Mouse (Mus musculus) cerebellum, adult 2 months (tissue): Measurements from ENCODE around the gene BC030867. TPM values are rescaled to one million over a fixed set of nuclear protein-coding genes. Genes with fewer than 3 reads are reported as not detected.

Experiments used
- DNase-seq, 2 experiments: peaks; one replicate each; pipeline ENCODE4 v3.0.0; 2021
- H3K27ac ChIP-seq: fragments of 200-500 bp; 2 replicates; pipeline ENCODE4 v1.5.1; 2012; ENCODE audit warnings: low read length, control low read depth, inconsistent platforms; ENCODE audit not compliant: insufficient read depth
- H3K27me3 ChIP-seq: fragments of 200-500 bp; 2 replicates; pipeline ENCODE4 v1.6.1; 2012; ENCODE audit warnings: inconsistent platforms, mild to moderate bottlenecking, low read length, moderate library complexity; ENCODE audit not compliant: control insufficient read depth, insufficient read depth
- H3K4me1 ChIP-seq: fragments of 200-500 bp; 2 replicates; pipeline ENCODE4 v1.6.1; 2011; ENCODE audit warnings: low read length; ENCODE audit not compliant: control insufficient read depth, insufficient read depth
- H3K4me3 ChIP-seq: fragments of 200-500 bp; replicated peaks from 2 replicates; pipeline ENCODE3; 2011; ENCODE audit warnings: mild to moderate bottlenecking, low read depth, low read length, control low read depth; ENCODE audit not compliant: insufficient read depth
- CTCF ChIP-seq: fragments of 200-500 bp; IDR thresholded peaks from 2 replicates; pipeline ENCODE4 v1.5.1; 2011; ENCODE audit warnings: low read depth, mild to moderate bottlenecking, control low read depth, low read length, moderate library complexity, borderline replicate concordance; ENCODE audit not compliant: insufficient read depth
- POLR2A ChIP-seq: fragments of 200-500 bp; IDR thresholded peaks from 2 replicates; pipeline ENCODE4 v1.6.1; 2011; ENCODE audit warnings: low read length, control low read depth, borderline replicate concordance; ENCODE audit not compliant: insufficient read depth
- WGBS: fragments of 180-500 bp; shearing (Covaris S2); methylation state at CpG from one replicate; pipeline ENCODE4 v1.1.7; 2018; 5-methylcytosine and 5-hydroxymethylcytosine counted together
- polyA plus RNA-seq: library from polyadenylated mRNA; depleted of rRNA; stranded (reverse); fragments of >200 nt; gene quantifications from 2 replicates; pipeline ENCODE4 v1.2.3, GENCODE M21; 2012

The BC030867 gene
- polyA plus RNA-seq, 1 experiment, result 2.2 TPM

- no peak for DNase-seq
- Histone ChIP-seq H3K4me1 (peaks cover 2% of the 10 kb centered on the region; the same call in 1 of the 2 replicates), H3K27me3 (no peaks in the 10 kb centered on the region), H3K27ac (no peak overlapping the region), H3K4me3 (no peak overlapping the region)
- TF ChIP-seq POLR2A (no peak), CTCF (peak; percentile 25; the same call in 1 of the 2 replicates)
- 91% methylated on average over 3 of the region's 3 CpGs for WGBS
Observed at GRCm38 (mm10) chr11:102258521-102258920, 9.8 kb downstream of the BC030867 start.

GRCm38 (mm10) chr11:102263211-102263610 lies 14.5 kb downstream of the BC030867 start:
- 40% methylated on average over 7 of the region's 7 CpGs for WGBS
- Histone ChIP-seq H3K27me3 (no peaks in the 10 kb centered on the region), H3K4me1 (peaks cover 18% of the 10 kb centered on the region), H3K4me3 (no peak overlapping the region), H3K27ac (no peak overlapping the region)
- no peak for TF ChIP-seq POLR2A
- no peak for TF ChIP-seq CTCF
- DNase-seq, result no peak

GRCm38 (mm10) chr11:102265816-102266215 lies 17.1 kb downstream of the BC030867 start:
- Histone ChIP-seq H3K4me3 (no peak overlapping the region), H3K27ac (no peak overlapping the region), H3K27me3 (no peaks in the 10 kb centered on the region), H3K4me1 (peaks cover 18% of the 10 kb centered on the region)
- 18% methylated on average over 14 of the region's 14 CpGs for WGBS
- peak; percentile 45 to 65 for DNase-seq
- TF ChIP-seq CTCF (no peak), POLR2A (no peak)

GRCm38 (mm10) chr11:102266631-102267355 lies 18.1 kb downstream of the BC030867 start:
- no peak overlapping the region for H3K27ac ChIP-seq
- TF ChIP-seq POLR2A (no peak), CTCF (no peak)
- peaks cover 18% of the 10 kb centered on the region for H3K4me1 ChIP-seq
- H3K27me3 ChIP-seq, result no peaks in the 10 kb centered on the region
- WGBS, result 72% methylated on average over 8 of the region's 8 CpGs
- DNase-seq, result no peak
- H3K4me3 ChIP-seq, result no peak overlapping the region

- no peak overlapping the region for H3K4me3 ChIP-seq
Observed at GRCm38 (mm10) chr11:102267480-102267879, 18.8 kb downstream of the BC030867 start.

GRCm38 (mm10) chr11:102268520-102269244 lies 20.0 kb downstream of the BC030867 start, which contains the start of gene Asb16:
TSS of gene Asb16 (plus strand) at chr11:102268743.
- H3K27me3 ChIP-seq, result no peaks in the 10 kb centered on the region
- no peak for DNase-seq
- no peak within 1 kb of the TSS for H3K4me3 ChIP-seq
- peaks cover 16% of the 10 kb centered on the region for H3K4me1 ChIP-seq
- no peak within 1 kb of the TSS for H3K27ac ChIP-seq
- WGBS, result 59% methylated on average over 12 of the region's 12 CpGs
- TF ChIP-seq CTCF (no peak), POLR2A (no peak)

More at GRCm38 (mm10) chr11:102267480-102267879, 18.8 kb downstream of the BC030867 start:
- 6% methylated on average over 11 of the region's 11 CpGs for WGBS
- no peak overlapping the region for H3K27ac ChIP-seq
- peak; percentile 75 to 76 for DNase-seq
- peaks cover 18% of the 10 kb centered on the region for H3K4me1 ChIP-seq
- H3K27me3 ChIP-seq, result no peaks in the 10 kb centered on the region
- TF ChIP-seq POLR2A (no peak), CTCF (peak; percentile 75)

GRCm38 (mm10) chr11:102276411-102276915 lies 27.8 kb downstream of the BC030867 start:
- no peak overlapping the region for H3K27ac ChIP-seq
- DNase-seq, result peak in 1 of 2 experiments; percentile 46
- peak overlapping the region; percentile 7 for H3K4me3 ChIP-seq
- 2% methylated on average over 33 of the region's 33 CpGs for WGBS
- TF ChIP-seq POLR2A, result no peak
- no peaks in the 10 kb centered on the region for H3K27me3 ChIP-seq
- peaks cover 4% of the 10 kb centered on the region; the same call in 1 of the 2 replicates for H3K4me1 ChIP-seq

- Histone ChIP-seq H3K27ac (no peak overlapping the region), H3K4me3 (no peak overlapping the region), H3K27me3 (no peaks in the 10 kb centered on the region), H3K4me1 (peaks cover 4% of the 10 kb centered on the region; the same call in 1 of the 2 replicates)
- 40% methylated on average over 11 of the region's 12 CpGs for whole genome bisulfite sequencing
- TF ChIP-seq CTCF, result no peak
- no peak for TF ChIP-seq POLR2A
- no peak for DNase-seq
Observed at GRCm38 (mm10) chr11:102277754-102278153, 29.1 kb downstream of the BC030867 start.
